Mouse (Mus musculus) heart, adult 18-20 months (tissue): Measurements from ENCODE around the gene Ccdc186. TPM values are rescaled to one million over a fixed set of nuclear protein-coding genes. Genes with fewer than 3 reads are reported as not detected.
"Not testable (repeated sequence)": the region's sequence is repeated elsewhere in the genome, so short reads cannot be mapped to it uniquely, and the experiment has no call there.

ENCODE experiments used
- DNase-seq, 2 experiments: peaks; one replicate each; pipeline ENCODE4 v3.0.0; 2021 to 2022; ENCODE audit warnings: mixed read lengths in 1 of 2
- total RNA-seq, 2 experiments: library from RNA; stranded (reverse); gene quantifications; 2 replicates each; pipeline ENCODE4 v1.2.3; 2021

Ccdc186 gene
- total RNA-seq, 2 experiments from 2014 or later: 27.2 to 30.4 TPM

DNA sequence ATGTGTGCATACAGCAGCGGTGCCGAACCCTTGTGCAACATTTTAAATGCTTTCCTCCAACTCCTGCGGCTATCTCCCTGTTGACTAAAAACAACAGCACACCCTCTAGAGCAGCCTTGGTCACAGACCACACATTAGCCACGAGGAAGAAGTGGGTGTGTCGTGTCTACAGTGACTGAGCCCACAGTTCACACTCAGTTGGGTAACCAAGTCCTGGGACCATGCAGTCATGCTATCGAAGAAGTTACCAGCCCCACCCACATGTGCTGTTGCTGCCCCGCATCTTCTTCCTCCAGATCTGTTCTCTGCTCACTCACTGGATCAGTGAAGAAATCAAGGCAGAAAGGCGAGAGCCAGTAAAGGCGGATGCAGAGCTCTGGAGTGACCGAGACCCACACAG is 65.6 kb downstream of the Ccdc186 start:
- peak in 1 of 2 experiments; percentile 16 for DNase-seq

DNA sequence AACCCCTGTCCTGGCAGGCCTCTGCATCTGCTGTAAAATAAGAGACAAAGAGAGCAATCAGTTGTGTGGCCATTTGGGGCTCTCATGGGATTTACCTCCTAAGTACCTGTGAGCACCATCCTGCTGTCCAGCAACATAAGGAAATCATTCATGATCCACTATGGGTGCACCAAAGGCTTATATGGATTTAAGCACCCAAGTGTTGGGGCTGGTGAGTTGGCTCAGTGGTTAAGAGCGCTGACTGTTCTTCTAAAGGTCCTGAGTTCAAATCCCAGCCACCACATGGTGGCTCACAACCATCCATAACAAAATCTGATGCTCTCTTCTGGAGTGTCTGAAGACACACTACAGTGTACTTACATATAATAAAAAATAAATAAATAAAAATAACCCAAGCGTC is 67.5 kb downstream of the Ccdc186 start:
- not testable (repeated sequence) for DNase-seq

DNA sequence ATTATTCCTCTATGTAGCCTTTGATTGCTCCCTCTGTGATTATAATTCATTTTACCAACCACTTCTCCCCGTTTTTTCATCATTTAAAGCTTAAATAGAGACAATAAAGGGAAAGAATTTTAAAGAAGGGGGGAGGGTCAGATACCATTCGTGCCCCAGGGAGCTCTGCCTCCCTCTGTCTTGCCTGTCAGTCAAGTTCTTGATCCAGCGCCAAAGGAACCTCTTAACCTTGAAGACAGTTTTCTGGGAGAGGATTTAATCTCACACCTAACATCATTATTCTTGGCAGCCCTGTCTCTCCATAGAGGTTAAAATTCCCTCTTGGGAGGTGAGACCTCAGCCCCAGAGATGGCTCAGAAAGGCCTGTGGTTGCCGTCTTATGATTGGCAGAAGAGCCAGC is 71.3 kb downstream of the Ccdc186 start:
- no peak for DNase-seq

DNA sequence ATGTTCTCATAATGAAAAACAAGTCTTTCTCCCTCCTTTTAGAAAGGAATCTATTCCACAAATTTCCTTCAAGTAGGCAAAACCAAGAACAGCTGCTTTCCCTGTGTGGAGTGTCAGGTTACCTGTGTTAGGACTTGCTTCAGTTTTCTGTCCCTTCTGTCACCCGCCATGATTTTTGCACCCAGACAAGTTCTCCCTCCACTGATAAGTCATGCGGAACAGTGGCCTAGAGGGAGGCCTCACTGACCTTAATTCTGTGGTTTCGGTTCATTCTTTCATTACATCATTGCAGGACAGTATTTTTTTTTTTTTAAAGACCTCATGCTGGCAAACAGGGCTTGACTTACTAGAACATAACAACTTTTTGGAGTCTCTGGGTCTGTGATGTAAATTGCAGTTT is 72.6 kb downstream of the Ccdc186 start:
- DNase-seq: no peak

DNA sequence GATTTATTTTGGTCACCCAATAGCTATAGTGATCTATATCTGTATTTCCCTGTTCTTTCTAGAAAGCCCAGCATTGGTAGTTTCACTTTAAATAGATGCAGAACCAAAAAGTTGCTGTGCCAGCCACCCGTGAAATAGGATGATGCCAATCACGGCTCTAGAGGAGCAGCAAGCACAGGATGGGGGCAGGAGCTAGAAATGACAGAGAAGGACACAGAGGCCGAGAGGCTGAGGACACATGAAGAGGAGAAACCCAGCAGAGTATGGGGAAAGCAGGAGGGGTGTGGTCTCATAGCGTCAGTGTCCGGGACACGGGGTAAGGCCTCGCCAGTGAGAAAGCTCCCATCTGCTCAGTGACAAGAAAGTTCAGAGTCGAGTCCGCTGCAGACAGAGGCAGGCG is 74.1 kb downstream of the Ccdc186 start:
- DNase-seq: peak; percentile 61 to 70

DNA sequence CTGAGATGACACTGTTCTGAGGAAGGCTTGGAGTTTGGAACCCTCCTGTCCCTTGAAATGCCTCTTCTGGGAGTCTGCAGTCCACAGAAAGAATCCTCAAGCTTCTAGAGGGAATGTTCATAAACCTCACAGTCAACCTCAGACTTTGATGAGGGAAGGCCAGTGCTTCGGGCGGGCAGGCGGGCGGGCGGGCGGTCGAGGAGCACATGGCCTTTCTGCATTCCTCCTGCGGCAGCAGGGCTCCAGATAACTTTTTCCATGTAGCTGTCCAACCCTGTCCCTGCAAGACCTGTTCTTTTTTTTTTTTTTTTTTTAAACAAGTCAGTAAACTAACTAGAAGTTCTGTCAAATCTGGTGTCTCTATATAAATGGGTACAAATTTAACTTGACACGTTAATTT is 75.4 kb downstream of the Ccdc186 start:
- DNase-seq: peak; percentile 43 to 54

DNA sequence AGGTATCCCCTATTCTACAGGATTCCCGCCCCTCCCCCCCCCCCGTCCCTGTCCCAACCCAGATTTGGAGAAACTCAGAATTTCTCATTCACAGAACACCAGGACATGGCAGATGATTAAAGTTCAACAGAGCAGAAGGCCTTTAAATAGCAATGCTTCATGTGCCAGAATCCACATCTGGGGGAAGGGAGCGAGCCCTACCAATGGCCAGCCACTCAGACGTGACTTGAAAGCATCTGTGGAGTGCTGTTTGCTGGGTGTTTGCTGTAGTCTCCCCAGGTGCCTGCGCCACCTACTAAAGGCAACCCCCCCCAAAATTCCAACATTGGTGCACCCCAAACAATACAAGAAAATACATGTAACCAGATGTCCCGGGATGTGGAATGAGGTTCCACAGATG is 76.5 kb downstream of the Ccdc186 start:
- DNase-seq: peak; percentile 61 to 67

DNA sequence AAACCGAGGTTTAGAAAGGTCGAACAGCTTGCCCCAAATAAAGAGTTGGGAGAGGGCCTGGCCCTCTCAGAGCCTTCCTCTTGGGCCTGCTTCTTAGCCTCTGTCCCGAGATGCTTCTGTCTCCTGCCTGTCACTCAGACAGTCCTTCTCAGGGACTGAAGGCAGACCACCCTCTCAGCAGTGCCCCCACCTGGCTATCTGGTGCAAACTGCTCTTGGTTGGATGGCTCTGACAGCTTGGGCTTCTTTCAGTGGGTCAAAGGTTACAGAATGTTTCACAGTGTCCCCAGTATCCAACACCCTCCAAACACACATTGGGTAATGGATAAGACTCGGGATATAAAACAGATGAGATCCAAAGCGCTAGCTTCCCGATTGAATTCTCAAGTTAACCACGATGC is 76.9 kb downstream of the Ccdc186 start:
- peak; percentile 68 to 74 for DNase-seq

Other genes starting within 250 kb of the Ccdc186 start
- 10 to 100 TPM; 15.6 to 15.8 TPM for gene Adrb1, start 100.0 kb downstream of the Ccdc186 start, total RNA-seq
- not detected for gene Tdrd1, start 4.0 kb upstream of the Ccdc186 start, total RNA-seq
- not detected for gene Vwa2, start 52.1 kb upstream of the Ccdc186 start, total RNA-seq
- gene Afap1l2, start 186.0 kb upstream of the Ccdc186 start, total RNA-seq: 1 to 10 TPM; 1.8 to 2.4 TPM